Mouse (Mus musculus): ENCODE measurements around the gene Pdcd4.

- TF ChIP-seq EP300 (IDR thresholded peaks at IDR 0.05; ENCODE audit: low read depth) (no peak), CTCF (IDR thresholded peaks at IDR 0.05; ENCODE audit: low read depth) (no peak)
Measured at GRCm38 (mm10) chr19:53969226-53969625, 77.2 kb downstream of the Pdcd4 start.
